Mouse (Mus musculus): Measurements from ENCODE around the gene Plekha6. TPM values are rescaled to one million over a fixed set of nuclear protein-coding genes. Genes with fewer than 3 reads are reported as not detected.

Plekha6 gene
- polyA plus RNA-seq, 1 experiment: 104 TPM

- Histone ChIP-seq H3K27me3 (ENCODE audit: control insufficient read depth, insufficient read depth, low read length) (no peaks in the 10 kb centered on the region), H3K27ac (ENCODE audit: insufficient read depth, low read depth, low read length) (no peak overlapping the region), H3K36me3 (ENCODE audit: control insufficient read depth, insufficient read depth, low read length) (peaks cover 33% of the 10 kb centered on the region), H3K4me1 (ENCODE audit: control insufficient read depth, insufficient read depth, insufficient read length, low read length) (0 out of 2 replicates have a peak, but pooled peaks cover 2% of the 10 kb centered on the region), H3K4me3 (ENCODE audit: low read depth, low read length) (no peak overlapping the region)
- WGBS: 55% methylated on average over 3 of the region's 3 CpGs
- TF ChIP-seq POLR2A (IDR thresholded peaks at IDR 0.05; ENCODE audit: low read depth, low read length): no peak
Measured at GRCm38 (mm10) chr1:133302540-133302939, 138.5 kb downstream of the Plekha6 start.

GRCm38 (mm10) chr1:133306842-133307241 is 142.8 kb downstream of the Plekha6 start:
- 4% methylated on average over 4 of the region's 4 CpGs for WGBS
- H3K4me1 ChIP-seq (ENCODE audit: control insufficient read depth, insufficient read depth, insufficient read length, low read length): peaks cover 13% of the 10 kb centered on the region; the same call in 1 of the 2 replicates
- no peak overlapping the region for H3K27ac ChIP-seq (ENCODE audit: insufficient read depth, low read depth, low read length)
- H3K4me3 ChIP-seq (ENCODE audit: low read depth, low read length): no peak overlapping the region
- H3K27me3 ChIP-seq (ENCODE audit: control insufficient read depth, insufficient read depth, low read length): no peaks in the 10 kb centered on the region
- TF ChIP-seq CTCF (IDR thresholded peaks at IDR 0.05; ENCODE audit: extremely low read depth, insufficient read length, insufficient replicate concordance, low read depth, low read length) (peak; percentile 92; the same call in 1 of the 2 replicates), POLR2A (IDR thresholded peaks at IDR 0.05; ENCODE audit: low read depth, low read length) (no peak)
- peaks cover 3% of the 10 kb centered on the region; the same call in 1 of the 2 replicates for H3K36me3 ChIP-seq (ENCODE audit: control insufficient read depth, insufficient read depth, low read length)

- Histone ChIP-seq H3K4me3 (ENCODE audit: low read depth, low read length) (no peak overlapping the region), H3K27ac (ENCODE audit: insufficient read depth, low read depth, low read length) (no peak overlapping the region), H3K4me1 (ENCODE audit: control insufficient read depth, insufficient read depth, insufficient read length, low read length) (peaks cover 16% of the 10 kb centered on the region; the same call in 1 of the 2 replicates), H3K36me3 (ENCODE audit: control insufficient read depth, insufficient read depth, low read length) (no peaks in the 10 kb centered on the region; the same call in 1 of the 2 replicates), H3K27me3 (ENCODE audit: control insufficient read depth, insufficient read depth, low read length) (no peaks in the 10 kb centered on the region)
- TF ChIP-seq CTCF (IDR thresholded peaks at IDR 0.05; ENCODE audit: extremely low read depth, insufficient read length, insufficient replicate concordance, low read depth, low read length) (no peak), POLR2A (IDR thresholded peaks at IDR 0.05; ENCODE audit: low read depth, low read length) (no peak)
- 7% methylated on average over 6 of the region's 6 CpGs for WGBS
Measured at GRCm38 (mm10) chr1:133307318-133307717, 143.3 kb downstream of the Plekha6 start.

GRCm38 (mm10) chr1:133309652-133310267 is 145.8 kb downstream of the Plekha6 start, which contains the start of gene Golt1a:
Golt1a (plus strand) TSS chr1:133309800.
- Histone ChIP-seq H3K27ac (ENCODE audit: insufficient read depth, low read depth, low read length) (peak within 1 kb of the TSS; percentile 99), H3K27me3 (ENCODE audit: control insufficient read depth, insufficient read depth, low read length) (no peaks in the 10 kb centered on the region), H3K4me3 (ENCODE audit: low read depth, low read length) (peak within 1 kb of the TSS; percentile 83), H3K4me1 (ENCODE audit: control insufficient read depth, insufficient read depth, insufficient read length, low read length) (peaks cover 21% of the 10 kb centered on the region; the same call in 1 of the 2 replicates), H3K36me3 (ENCODE audit: control insufficient read depth, insufficient read depth, low read length) (peaks cover 2% of the 10 kb centered on the region; the same call in 1 of the 2 replicates)
- TF ChIP-seq POLR2A (IDR thresholded peaks at IDR 0.05; ENCODE audit: low read depth, low read length): peak; percentile 47
- no peak for TF ChIP-seq CTCF (IDR thresholded peaks at IDR 0.05; ENCODE audit: extremely low read depth, insufficient read length, insufficient replicate concordance, low read depth, low read length)
- WGBS: 17% methylated on average over 14 of the region's 14 CpGs

GRCm38 (mm10) chr1:133311240-133311639 is 147.2 kb downstream of the Plekha6 start:
- Histone ChIP-seq H3K4me3 (ENCODE audit: low read depth, low read length) (peak overlapping the region; percentile 83), H3K36me3 (ENCODE audit: control insufficient read depth, insufficient read depth, low read length) (peaks cover 2% of the 10 kb centered on the region; the same call in 1 of the 2 replicates), H3K4me1 (ENCODE audit: control insufficient read depth, insufficient read depth, insufficient read length, low read length) (peaks cover 21% of the 10 kb centered on the region; the same call in 1 of the 2 replicates), H3K27ac (ENCODE audit: insufficient read depth, low read depth, low read length) (peak overlapping the region; percentile 99; the same call in 1 of the 2 replicates), H3K27me3 (ENCODE audit: control insufficient read depth, insufficient read depth, low read length) (no peaks in the 10 kb centered on the region)
- TF ChIP-seq CTCF (IDR thresholded peaks at IDR 0.05; ENCODE audit: extremely low read depth, insufficient read length, insufficient replicate concordance, low read depth, low read length) (peak; percentile 35; the same call in 1 of the 2 replicates), POLR2A (IDR thresholded peaks at IDR 0.05; ENCODE audit: low read depth, low read length) (no peak)
- 69% methylated on average over 4 of the region's 4 CpGs for WGBS

- Histone ChIP-seq H3K4me3 (ENCODE audit: low read depth, low read length) (no peak overlapping the region), H3K27ac (ENCODE audit: insufficient read depth, low read depth, low read length) (no peak overlapping the region), H3K4me1 (ENCODE audit: control insufficient read depth, insufficient read depth, insufficient read length, low read length) (peaks cover 20% of the 10 kb centered on the region; the same call in 1 of the 2 replicates), H3K36me3 (ENCODE audit: control insufficient read depth, insufficient read depth, low read length) (peaks cover 2% of the 10 kb centered on the region; the same call in 1 of the 2 replicates), H3K27me3 (ENCODE audit: control insufficient read depth, insufficient read depth, low read length) (no peaks in the 10 kb centered on the region)
- TF ChIP-seq POLR2A (IDR thresholded peaks at IDR 0.05; ENCODE audit: low read depth, low read length) (no peak), CTCF (IDR thresholded peaks at IDR 0.05; ENCODE audit: extremely low read depth, insufficient read length, insufficient replicate concordance, low read depth, low read length) (no peak)
- WGBS: 48% methylated on average over 10 of the region's 10 CpGs
Measured at GRCm38 (mm10) chr1:133311946-133312345, 147.9 kb downstream of the Plekha6 start.

GRCm38 (mm10) chr1:133314364-133314763 is 150.4 kb downstream of the Plekha6 start:
- Histone ChIP-seq H3K27me3 (ENCODE audit: control insufficient read depth, insufficient read depth, low read length) (no peaks in the 10 kb centered on the region), H3K36me3 (ENCODE audit: control insufficient read depth, insufficient read depth, low read length) (peaks cover 2% of the 10 kb centered on the region; the same call in 1 of the 2 replicates), H3K4me1 (ENCODE audit: control insufficient read depth, insufficient read depth, insufficient read length, low read length) (peaks cover 16% of the 10 kb centered on the region; the same call in 1 of the 2 replicates), H3K4me3 (ENCODE audit: low read depth, low read length) (no peak overlapping the region), H3K27ac (ENCODE audit: insufficient read depth, low read depth, low read length) (no peak overlapping the region)
- 37% methylated on average over 8 of the region's 8 CpGs for WGBS
- no peak for TF ChIP-seq POLR2A (IDR thresholded peaks at IDR 0.05; ENCODE audit: low read depth, low read length)
- peak; percentile 76; the same call in 1 of the 2 replicates for TF ChIP-seq CTCF (IDR thresholded peaks at IDR 0.05; ENCODE audit: extremely low read depth, insufficient read length, insufficient replicate concordance, low read depth, low read length)

All from small intestine, adult 2 months (tissue).